Mouse (Mus musculus): ENCODE measurements around the gene D8Ertd738e.

- no peak for TF ChIP-seq CTCF (IDR thresholded peaks at IDR 0.05)
- no peak for TF ChIP-seq EP300 (IDR thresholded peaks at IDR 0.05; ENCODE audit: insufficient read depth, low read depth, low read length)
Observed at GRCm38 (mm10) chr8:84233055-84233454, 16.5 kb downstream of the D8Ertd738e start.
